ENCODE assay signal across 32 mouse cellular contexts in the genomic region with DNA sequence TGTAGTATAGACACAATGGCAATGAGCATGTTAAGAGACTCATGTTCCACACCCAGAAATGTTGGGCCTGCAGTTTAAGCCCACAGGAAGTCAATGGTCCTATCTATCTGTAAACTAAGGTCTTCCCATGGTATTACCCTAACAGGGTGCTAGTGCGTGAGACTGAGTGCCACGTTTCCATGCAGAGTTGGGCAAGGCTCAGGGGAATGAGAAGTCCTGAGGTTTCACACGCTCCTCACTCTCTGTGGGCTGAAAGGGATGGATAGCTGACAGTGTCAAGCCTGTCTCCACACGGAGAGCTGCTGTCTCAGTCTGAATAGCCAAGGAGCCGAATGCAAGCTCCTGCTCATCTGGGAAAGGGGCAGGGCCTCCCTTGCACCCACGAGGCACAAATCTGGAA.
"Had no signal": no experiment of that assay in that cellular context is flagged by ENCODE, and none has a peak within 500 bp of the region (broad histone marks: within the 10 kb centered on the region; RNA-seq: fewer than 3 reads in every experiment).

No protein-coding gene starts in this region.

- H3K4me3 ChIP-seq: limb, embryonic 10.5 days; limb, embryonic 12.5 days; limb, embryonic 13.5 days; limb, embryonic 15.5 days; liver, embryonic 12.5 days; liver, embryonic 13.5 days; liver, embryonic 15.5 days; lung, embryonic 15.5 days; megakaryocyte, embryonic 14.5 days; midbrain, embryonic 10.5 days; midbrain, embryonic 12.5 days; midbrain, embryonic 13.5 days; midbrain, embryonic 15.5 days; myocyte; neural tube, embryonic 12.5 days had no signal

- H3K9me3 ChIP-seq: limb, embryonic 10.5 days; limb, embryonic 15.5 days; liver, embryonic 12.5 days; liver, embryonic 13.5 days; liver, embryonic 15.5 days; lung, embryonic 15.5 days; midbrain, embryonic 12.5 days; midbrain, embryonic 15.5 days had no signal

- H3K27ac ChIP-seq: limb, embryonic 10.5 days; limb, embryonic 12.5 days; limb, embryonic 13.5 days; limb, embryonic 15.5 days; liver, embryonic 12.5 days; liver, embryonic 13.5 days; liver, embryonic 14.5 days; liver, embryonic 15.5 days; lung, embryonic 15.5 days; macrophage; midbrain, embryonic 10.5 days; midbrain, embryonic 12.5 days; midbrain, embryonic 13.5 days; midbrain, embryonic 15.5 days; neural tube, embryonic 12.5 days had no signal

- ATAC-seq: liver, embryonic 12.5 days; liver, postnatal 0 days; lung, postnatal 0 days; midbrain, embryonic 13.5 days; midbrain, embryonic 15.5 days; midbrain, embryonic 16.5 days had no signal

- H3K36me3 ChIP-seq: limb, embryonic 10.5 days; limb, embryonic 12.5 days; limb, embryonic 13.5 days; limb, embryonic 15.5 days; liver, embryonic 12.5 days; liver, embryonic 13.5 days; liver, embryonic 15.5 days; lung, embryonic 15.5 days; midbrain, embryonic 10.5 days; midbrain, embryonic 12.5 days; midbrain, embryonic 13.5 days; midbrain, embryonic 15.5 days; neural tube, embryonic 12.5 days had no signal

- H3K9ac ChIP-seq: limb, embryonic 12.5 days; limb, embryonic 13.5 days; limb, embryonic 15.5 days; liver, embryonic 12.5 days; liver, embryonic 13.5 days; liver, embryonic 14.5 days; liver, embryonic 15.5 days; liver, postnatal 0 days; lung, embryonic 14.5 days; lung, embryonic 15.5 days; midbrain, embryonic 12.5 days; midbrain, embryonic 13.5 days; midbrain, embryonic 15.5 days; neural tube, embryonic 12.5 days had no signal

- H3K4me1 ChIP-seq: liver, embryonic 12.5 days; liver, embryonic 13.5 days; liver, embryonic 15.5 days; lung, embryonic 15.5 days; megakaryocyte, embryonic 14.5 days; midbrain, embryonic 10.5 days; midbrain, embryonic 12.5 days; midbrain, embryonic 13.5 days; midbrain, embryonic 15.5 days; neural tube, embryonic 12.5 days had no signal

- H3K4me2 ChIP-seq: limb, embryonic 12.5 days; limb, embryonic 13.5 days; limb, embryonic 15.5 days; liver, embryonic 11.5 days; liver, embryonic 12.5 days; liver, embryonic 13.5 days; liver, embryonic 15.5 days; lung, embryonic 14.5 days; lung, embryonic 15.5 days; midbrain, embryonic 11.5 days; midbrain, embryonic 12.5 days; midbrain, embryonic 13.5 days; midbrain, embryonic 15.5 days; neural tube, embryonic 12.5 days had no signal

- H3K27me3 ChIP-seq: limb, embryonic 12.5 days; limb, embryonic 15.5 days; liver, embryonic 12.5 days; liver, embryonic 13.5 days; liver, embryonic 15.5 days; lung, embryonic 15.5 days; midbrain, embryonic 12.5 days; midbrain, embryonic 13.5 days; midbrain, embryonic 15.5 days; neural tube, embryonic 12.5 days had no signal

- DNase-seq: left cerebral cortex, postnatal 4 days; liver; liver, embryonic 13.5 days; liver, postnatal 0 days; lung, adult 18-20 months; lung, adult 2 months; lung, embryonic 14.5 days; lung, postnatal 10 days; lung, postnatal 14 days; lung, postnatal 36 days; lung, postnatal 4 days; midbrain, embryonic 14.5 days had no signal
